Mouse (Mus musculus): ENCODE measurements around the gene H60b. TPM values are rescaled to one million over a fixed set of nuclear protein-coding genes. Genes with fewer than 3 reads are reported as not detected.
"Not testable (repeated sequence)": the region's sequence is repeated elsewhere in the genome, so short reads cannot be mapped to it uniquely, and the experiment has no call there.

The H60b gene
- polyA plus RNA-seq (2012): not detected in 2 replicates

- not testable (repeated sequence) for H3K4me1 ChIP-seq (ENCODE audit: control insufficient read depth); H3K4me3 ChIP-seq (replicated peaks); H3K9me3 ChIP-seq (ENCODE audit: control insufficient read depth, low read length); H3K36me3 ChIP-seq (ENCODE audit: control insufficient read depth)
- peaks cover 68% of the 10 kb centered on the region for H3K27me3 ChIP-seq (ENCODE audit: control insufficient read depth)
Measured at GRCm38 (mm10) chr10:22158310-22158999, at the start of gene H60b, which contains the start of gene Raet1e. Gene H60b, plus strand, starts transcription at chr10:22158586. Gene Raet1e, plus strand, starts transcription at chr10:22158569.

DNA sequence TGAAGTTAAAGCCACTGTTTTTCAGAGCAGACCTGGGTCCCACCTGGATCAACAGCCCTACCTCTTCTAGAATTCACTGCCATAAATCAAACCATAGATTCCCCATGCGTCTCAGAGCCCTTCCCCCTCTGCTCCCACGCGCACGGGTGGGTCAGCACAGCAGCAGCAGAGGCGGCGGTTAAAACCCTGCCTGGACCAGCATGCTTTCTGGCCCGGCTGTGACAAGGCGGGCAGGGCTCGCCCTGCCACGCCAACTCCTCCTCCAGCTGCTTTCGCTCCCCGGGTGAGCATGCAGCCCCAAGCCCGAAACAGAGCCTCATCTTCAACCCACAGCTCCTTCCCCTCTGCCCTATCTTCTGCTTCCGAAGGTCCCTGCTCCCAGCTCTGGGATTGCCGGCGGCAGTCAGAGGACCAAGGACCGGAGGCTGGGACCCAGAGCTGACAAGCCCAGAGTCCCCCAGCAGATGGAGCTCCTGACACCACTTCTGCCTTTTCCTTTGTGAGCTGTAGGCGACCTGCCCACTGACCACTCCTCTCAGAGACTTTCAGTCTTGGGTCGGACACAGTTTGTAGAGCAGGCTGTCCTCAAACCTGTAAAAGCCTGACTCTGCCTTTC lies 17.6 kb upstream of the H60b start:
- H3K36me3 ChIP-seq (ENCODE audit: control insufficient read depth): no peaks in the 10 kb centered on the region
- H3K27me3 ChIP-seq (ENCODE audit: control insufficient read depth): no peaks in the 10 kb centered on the region
- H3K4me3 ChIP-seq (replicated peaks): no peak overlapping the region
- TF ChIP-seq TAL1 (IDR thresholded peaks at IDR 0.05; ENCODE audit: low read length) (no peak), GATA1 (IDR thresholded peaks at IDR 0.05; ENCODE audit: low read length) (no peak)
- no peaks in the 10 kb centered on the region for H3K4me1 ChIP-seq (ENCODE audit: control insufficient read depth)
- H3K9me3 ChIP-seq (ENCODE audit: control insufficient read depth, low read length): no peaks in the 10 kb centered on the region

DNA sequence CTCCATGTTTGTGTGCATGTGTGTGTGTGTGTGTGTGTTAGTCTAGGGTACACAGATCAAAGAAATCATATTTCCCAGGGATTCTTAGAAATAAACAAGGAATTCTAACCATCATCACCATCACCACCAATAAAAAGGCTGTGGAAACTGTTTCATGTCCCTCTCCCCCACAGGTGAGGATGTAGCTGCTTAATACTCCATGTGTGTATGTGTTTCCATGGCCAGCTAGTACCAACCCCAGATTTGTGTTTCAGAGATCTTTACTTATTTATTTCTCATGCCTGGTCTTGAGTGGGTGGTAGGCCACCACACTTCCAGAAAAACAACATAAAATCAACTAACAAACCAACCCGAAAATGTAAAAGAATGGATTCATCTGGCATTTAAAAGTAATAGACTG lies 16.2 kb upstream of the H60b start:
- not testable (repeated sequence) for H3K36me3 ChIP-seq (ENCODE audit: control insufficient read depth); H3K4me3 ChIP-seq (replicated peaks); H3K9me3 ChIP-seq (ENCODE audit: control insufficient read depth, low read length); H3K4me1 ChIP-seq (ENCODE audit: control insufficient read depth); H3K27me3 ChIP-seq (ENCODE audit: control insufficient read depth)

- Histone ChIP-seq H3K36me3 (ENCODE audit: control insufficient read depth) (no peaks in the 10 kb centered on the region), H3K9me3 (ENCODE audit: control insufficient read depth, low read length) (no peaks in the 10 kb centered on the region), H3K4me3 (replicated peaks) (no peak overlapping the region), H3K27me3 (ENCODE audit: control insufficient read depth) (no peaks in the 10 kb centered on the region), H3K4me1 (ENCODE audit: control insufficient read depth) (no peaks in the 10 kb centered on the region)
- TF ChIP-seq GATA1 (IDR thresholded peaks at IDR 0.05; ENCODE audit: low read length) (no peak), TAL1 (IDR thresholded peaks at IDR 0.05; ENCODE audit: low read length) (no peak)
Measured at GRCm38 (mm10) chr10:22142926-22143325, 15.5 kb upstream of the H60b start.

GRCm38 (mm10) chr10:22148441-22149072 lies 9.8 kb upstream of the H60b start:
- H3K4me1 ChIP-seq (ENCODE audit: control insufficient read depth): no peaks in the 10 kb centered on the region
- peak overlapping the region; percentile 36 for H3K4me3 ChIP-seq (replicated peaks)
- H3K36me3 ChIP-seq (ENCODE audit: control insufficient read depth): no peaks in the 10 kb centered on the region
- no peak for TF ChIP-seq TAL1 (IDR thresholded peaks at IDR 0.05; ENCODE audit: low read length)
- no peak for TF ChIP-seq GATA1 (IDR thresholded peaks at IDR 0.05; ENCODE audit: low read length)
- peaks cover 47% of the 10 kb centered on the region for H3K27me3 ChIP-seq (ENCODE audit: control insufficient read depth)
- no peaks in the 10 kb centered on the region for H3K9me3 ChIP-seq (ENCODE audit: control insufficient read depth, low read length)

- no peaks in the 10 kb centered on the region for H3K4me1 ChIP-seq (ENCODE audit: control insufficient read depth)
- H3K9me3 ChIP-seq (ENCODE audit: control insufficient read depth, low read length): no peaks in the 10 kb centered on the region
- no peaks in the 10 kb centered on the region for H3K36me3 ChIP-seq (ENCODE audit: control insufficient read depth)
- H3K4me3 ChIP-seq (replicated peaks): peak within 1 kb of the TSS; percentile 36
- peaks cover 53% of the 10 kb centered on the region for H3K27me3 ChIP-seq (ENCODE audit: control insufficient read depth)
- TF ChIP-seq GATA1 (IDR thresholded peaks at IDR 0.05; ENCODE audit: low read length): no peak
- no peak for TF ChIP-seq TAL1 (IDR thresholded peaks at IDR 0.05; ENCODE audit: low read length)
Measured at GRCm38 (mm10) chr10:22149073-22149690, 9.2 kb upstream of the H60b start, which contains the start of gene E030030I06Rik. Gene E030030I06Rik, minus strand, starts transcription at chr10:22149270.

GRCm38 (mm10) chr10:22149691-22150465 lies 8.5 kb upstream of the H60b start:
- no peak overlapping the region for H3K4me3 ChIP-seq (replicated peaks)
- H3K4me1 ChIP-seq (ENCODE audit: control insufficient read depth): no peaks in the 10 kb centered on the region
- H3K36me3 ChIP-seq (ENCODE audit: control insufficient read depth): no peaks in the 10 kb centered on the region
- TF ChIP-seq GATA1 (IDR thresholded peaks at IDR 0.05; ENCODE audit: low read length): no peak
- no peak for TF ChIP-seq TAL1 (IDR thresholded peaks at IDR 0.05; ENCODE audit: low read length)
- no peaks in the 10 kb centered on the region for H3K9me3 ChIP-seq (ENCODE audit: control insufficient read depth, low read length)
- H3K27me3 ChIP-seq (ENCODE audit: control insufficient read depth): peaks cover 60% of the 10 kb centered on the region

GRCm38 (mm10) chr10:22150593-22150992 lies 7.8 kb upstream of the H60b start:
- TF ChIP-seq TAL1 (IDR thresholded peaks at IDR 0.05; ENCODE audit: low read length) (no peak), GATA1 (IDR thresholded peaks at IDR 0.05; ENCODE audit: low read length) (no peak)
- H3K36me3 ChIP-seq (ENCODE audit: control insufficient read depth): no peaks in the 10 kb centered on the region
- H3K9me3 ChIP-seq (ENCODE audit: control insufficient read depth, low read length): no peaks in the 10 kb centered on the region
- no peak overlapping the region for H3K4me3 ChIP-seq (replicated peaks)
- H3K27me3 ChIP-seq (ENCODE audit: control insufficient read depth): peaks cover 67% of the 10 kb centered on the region
- H3K4me1 ChIP-seq (ENCODE audit: control insufficient read depth): no peaks in the 10 kb centered on the region

GRCm38 (mm10) chr10:22151056-22151862 lies 7.1 kb upstream of the H60b start:
- H3K36me3 ChIP-seq (ENCODE audit: control insufficient read depth); H3K9me3 ChIP-seq (ENCODE audit: control insufficient read depth, low read length); H3K4me1 ChIP-seq (ENCODE audit: control insufficient read depth); H3K4me3 ChIP-seq (replicated peaks): not testable (repeated sequence)
- H3K27me3 ChIP-seq (ENCODE audit: control insufficient read depth): peaks cover 74% of the 10 kb centered on the region

DNA sequence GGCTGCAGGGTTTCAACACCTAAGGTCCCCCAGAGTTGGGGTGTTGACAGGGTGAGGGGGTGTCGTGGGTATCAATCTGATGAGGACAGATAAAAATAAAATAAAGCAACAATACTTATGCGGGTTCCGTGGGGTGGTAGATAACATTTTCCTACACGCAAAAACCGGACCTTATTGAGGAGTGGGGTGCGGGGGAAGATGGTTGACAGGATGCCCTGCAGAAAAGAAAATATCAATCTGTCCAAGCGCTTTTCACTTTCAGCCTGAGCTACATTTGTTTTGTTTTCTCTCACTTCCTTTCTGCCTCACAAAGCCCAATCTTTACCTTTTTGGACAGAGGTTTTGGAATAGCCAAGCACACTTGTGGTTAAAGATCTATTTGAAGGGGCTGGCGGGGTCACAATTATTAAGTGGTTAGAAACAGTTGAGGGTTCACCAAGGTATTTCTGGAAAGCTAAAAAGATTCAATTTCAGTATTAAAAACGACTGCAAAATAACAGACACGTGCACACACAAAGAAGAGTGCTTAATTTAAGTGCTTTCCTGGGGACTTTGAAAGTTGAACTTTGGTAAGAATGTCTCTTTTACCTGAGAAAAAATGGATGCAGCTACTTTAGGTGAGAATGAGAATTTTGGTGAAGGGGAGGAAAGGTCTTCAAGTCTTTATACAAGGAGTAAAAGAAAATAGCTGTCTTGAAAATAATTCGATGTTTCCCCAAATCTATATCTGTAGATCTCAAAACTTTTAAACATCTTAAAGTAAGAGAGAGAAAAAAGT lies 6.3 kb upstream of the H60b start:
- peaks cover 82% of the 10 kb centered on the region for H3K27me3 ChIP-seq (ENCODE audit: control insufficient read depth)
- not testable (repeated sequence) for H3K4me1 ChIP-seq (ENCODE audit: control insufficient read depth); H3K36me3 ChIP-seq (ENCODE audit: control insufficient read depth); H3K4me3 ChIP-seq (replicated peaks); H3K9me3 ChIP-seq (ENCODE audit: control insufficient read depth, low read length)

DNA sequence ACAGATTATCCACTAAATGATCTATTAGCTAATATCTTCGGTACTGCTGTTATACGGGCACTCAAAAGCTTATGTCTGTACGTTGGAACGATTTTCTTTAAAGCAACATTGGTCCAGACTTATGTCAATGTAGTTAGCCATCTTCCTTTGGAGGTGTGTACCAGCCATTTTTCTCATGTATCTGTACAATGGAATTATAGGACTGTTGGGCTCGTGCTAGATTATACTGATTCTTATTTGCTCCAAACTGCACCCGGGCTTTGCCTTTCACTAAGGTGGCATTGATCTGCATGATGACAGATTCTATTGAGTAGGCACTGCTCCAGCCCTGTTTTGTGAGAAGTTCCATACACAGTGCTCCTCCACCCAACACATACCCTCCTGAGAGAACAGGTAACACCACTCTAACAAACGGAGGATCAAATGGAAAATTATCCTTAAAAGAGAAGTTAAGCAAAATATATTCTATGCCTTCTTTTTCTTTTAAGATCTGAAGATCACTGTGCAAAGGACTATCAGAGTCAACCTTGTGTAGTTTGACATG lies 5.2 kb upstream of the H60b start:
- peaks cover 90% of the 10 kb centered on the region for H3K27me3 ChIP-seq (ENCODE audit: control insufficient read depth)
- H3K9me3 ChIP-seq (ENCODE audit: control insufficient read depth, low read length); H3K4me1 ChIP-seq (ENCODE audit: control insufficient read depth); H3K4me3 ChIP-seq (replicated peaks); H3K36me3 ChIP-seq (ENCODE audit: control insufficient read depth): not testable (repeated sequence)

All from erythroblast, embryonic 14.5 days (primary cell).